Mouse (Mus musculus) midbrain, embryonic 14.5 days (tissue): ENCODE results near the gene Tagap. TPM values are rescaled to one million over a fixed set of nuclear protein-coding genes. Genes with fewer than 3 reads are reported as not detected.

ENCODE experiments used
- ATAC-seq: fragments of 200-750 bp; cut with Nextera tagmentation; 2 replicates; pipeline ENCODE4 v1.8.0; 2017; ENCODE audit warnings: moderate number of reproducible peaks, moderate library complexity; ENCODE audit not compliant: low FRiP score, low TSS enrichment
- DNase-seq: peaks from one replicate; pipeline ENCODE4 v3.0.0-alpha.2; 2015
- H3K27ac ChIP-seq: fragments of 300-500 bp; sonication (generic); replicated peaks from 2 replicates; pipeline ENCODE4 v1.5.1; 2014; ENCODE audit warnings: mild to moderate bottlenecking, low read depth, low read length, moderate library complexity
- H3K27me3 ChIP-seq: fragments of 300-500 bp; sonication (generic); 2 replicates; pipeline ENCODE4 v1.6.1; 2014; ENCODE audit warnings: low read length, control low read depth, mixed read lengths; ENCODE audit not compliant: control insufficient read depth, insufficient read depth
- H3K36me3 ChIP-seq: fragments of 300-500 bp; sonication (generic); 2 replicates; pipeline ENCODE4 v1.6.1; 2014; ENCODE audit warnings: low read length, control low read depth; ENCODE audit not compliant: control insufficient read depth, insufficient read depth
- H3K4me1 ChIP-seq: fragments of 300-500 bp; sonication (generic); 2 replicates; pipeline ENCODE4 v1.6.1; 2014; ENCODE audit warnings: mild to moderate bottlenecking, antibody characterized with exemption, low read length, control low read depth; ENCODE audit not compliant: control insufficient read depth, insufficient read depth
- H3K4me2 ChIP-seq: fragments of 300-500 bp; sonication (generic); 2 replicates; pipeline ENCODE4 v1.6.1; 2014; ENCODE audit warnings: mild to moderate bottlenecking, low read length, moderate library complexity
- H3K4me3 ChIP-seq: fragments of 300-500 bp; sonication (generic); replicated peaks from 2 replicates; pipeline ENCODE4 v1.5.1; 2014; ENCODE audit warnings: low read depth, low read length
- H3K9ac ChIP-seq: fragments of 300-500 bp; sonication (generic); replicated peaks from 2 replicates; pipeline ENCODE4 v1.6.1; 2014; ENCODE audit warnings: mild to moderate bottlenecking, low read length, moderate library complexity
- H3K9me3 ChIP-seq: fragments of 300-500 bp; sonication (generic); 2 replicates; pipeline ENCODE4 v1.6.1; 2016; ENCODE audit warnings: low read length, control low read depth, mixed read lengths; ENCODE audit not compliant: control insufficient read depth
- WGBS: fragments of 180-500 bp; shearing (Covaris S2); extraction: QIAGEN DNeasy Blood & Tissue Kit; methylation state at CpG from one replicate; pipeline ENCODE4 v1.1.7; 2014; 5-methylcytosine and 5-hydroxymethylcytosine counted together
- polyA plus RNA-seq: library from polyadenylated mRNA; unstranded; fragments of >200 nt; fragmentation: Nextera tagmentation; extraction: Ambion mirVana; gene quantifications from 2 replicates; pipeline ENCODE4 v1.2.1, GENCODE M21; 2014

Gene Tagap
- polyA plus RNA-seq, 1 experiment from 2014 or later, result 0.39 TPM

- H3K27ac ChIP-seq, result no peak overlapping the region
- H3K4me3 ChIP-seq, result no peak overlapping the region
- 93% methylated on average over 6 of the region's 6 CpGs for WGBS
- H3K36me3 ChIP-seq, result no peaks in the 10 kb centered on the region
- no peak for ATAC-seq
- no peak overlapping the region for H3K4me2 ChIP-seq
- H3K4me1 ChIP-seq, result no peaks in the 10 kb centered on the region
- DNase-seq, result no peak
- no peaks in the 10 kb centered on the region for H3K27me3 ChIP-seq
- H3K9ac ChIP-seq, result no peak overlapping the region
- H3K9me3 ChIP-seq, result no peaks in the 10 kb centered on the region
Measured at GRCm38 (mm10) chr17:7888291-7888690, 37.5 kb upstream of the Tagap start.

- ATAC-seq, result no peak
- Histone ChIP-seq H3K27ac (no peak overlapping the region), H3K4me2 (no peak overlapping the region), H3K9ac (no peak overlapping the region), H3K36me3 (no peaks in the 10 kb centered on the region), H3K4me3 (no peak overlapping the region), H3K4me1 (no peaks in the 10 kb centered on the region), H3K27me3 (no peaks in the 10 kb centered on the region), H3K9me3 (no peaks in the 10 kb centered on the region)
- DNase-seq, result no peak
- WGBS, result 84% methylated on average over 9 of the region's 9 CpGs
Measured at GRCm38 (mm10) chr17:7889026-7889425, 36.8 kb upstream of the Tagap start.

- WGBS, result 80% methylated on average over 8 of the region's 8 CpGs
- no peak overlapping the region for H3K9ac ChIP-seq
Measured at GRCm38 (mm10) chr17:7892676-7893075, 33.1 kb upstream of the Tagap start.

GRCm38 (mm10) chr17:7894094-7894493 lies 31.7 kb upstream of the Tagap start:
- Histone ChIP-seq H3K9ac (no peak overlapping the region), H3K27me3 (no peaks in the 10 kb centered on the region), H3K4me2 (no peak overlapping the region), H3K4me1 (no peaks in the 10 kb centered on the region), H3K9me3 (no peaks in the 10 kb centered on the region), H3K36me3 (no peaks in the 10 kb centered on the region), H3K27ac (no peak overlapping the region), H3K4me3 (no peak overlapping the region)
- ATAC-seq, result no peak
- DNase-seq, result no peak
- 90% methylated on average over 3 of the region's 3 CpGs for WGBS

More at GRCm38 (mm10) chr17:7892676-7893075, 33.1 kb upstream of the Tagap start:
- no peaks in the 10 kb centered on the region for H3K27me3 ChIP-seq
- H3K4me1 ChIP-seq, result no peaks in the 10 kb centered on the region
- H3K9me3 ChIP-seq, result no peaks in the 10 kb centered on the region
- H3K27ac ChIP-seq, result no peak overlapping the region
- no peaks in the 10 kb centered on the region for H3K36me3 ChIP-seq
- DNase-seq (no peak), ATAC-seq (no peak)
- H3K4me2 ChIP-seq, result no peak overlapping the region
- H3K4me3 ChIP-seq, result no peak overlapping the region

GRCm38 (mm10) chr17:7896047-7896635 lies 29.7 kb upstream of the Tagap start:
- ATAC-seq, result no peak
- no peak for DNase-seq
- no peak overlapping the region for H3K9ac ChIP-seq
- 59% methylated on average over 10 of the region's 10 CpGs for WGBS
- no peak overlapping the region for H3K27ac ChIP-seq
- no peak overlapping the region for H3K4me3 ChIP-seq
- H3K27me3 ChIP-seq, result no peaks in the 10 kb centered on the region
- no peaks in the 10 kb centered on the region for H3K36me3 ChIP-seq
- H3K9me3 ChIP-seq, result no peaks in the 10 kb centered on the region
- no peaks in the 10 kb centered on the region for H3K4me1 ChIP-seq
- H3K4me2 ChIP-seq, result no peak overlapping the region

GRCm38 (mm10) chr17:7897120-7897519 lies 28.7 kb upstream of the Tagap start:
- Histone ChIP-seq H3K27me3 (no peaks in the 10 kb centered on the region), H3K4me3 (no peak overlapping the region), H3K9me3 (no peaks in the 10 kb centered on the region), H3K27ac (no peak overlapping the region), H3K36me3 (no peaks in the 10 kb centered on the region), H3K4me1 (no peaks in the 10 kb centered on the region), H3K9ac (no peak overlapping the region), H3K4me2 (no peak overlapping the region)
- no peak for ATAC-seq
- 90% methylated on average over 11 of the region's 11 CpGs for whole genome bisulfite sequencing
- no peak for DNase-seq

- WGBS, result 89% methylated on average over 4 of the region's 4 CpGs
- Histone ChIP-seq H3K27me3 (no peaks in the 10 kb centered on the region), H3K4me2 (no peak overlapping the region), H3K36me3 (no peaks in the 10 kb centered on the region), H3K27ac (no peak overlapping the region), H3K9me3 (no peaks in the 10 kb centered on the region), H3K9ac (no peak overlapping the region), H3K4me1 (no peaks in the 10 kb centered on the region), H3K4me3 (no peak overlapping the region)
- DNase-seq, result no peak
- no peak for ATAC-seq
Measured at GRCm38 (mm10) chr17:7897756-7898155, 28.0 kb upstream of the Tagap start.

- Histone ChIP-seq H3K9ac (no peak overlapping the region), H3K4me3 (no peak overlapping the region), H3K4me2 (no peak overlapping the region), H3K27ac (no peak overlapping the region), H3K36me3 (no peaks in the 10 kb centered on the region), H3K4me1 (no peaks in the 10 kb centered on the region), H3K9me3 (no peaks in the 10 kb centered on the region), H3K27me3 (no peaks in the 10 kb centered on the region)
- no peak for DNase-seq
- ATAC-seq, result no peak
- 84% methylated on average over 6 of the region's 6 CpGs for WGBS
Measured at GRCm38 (mm10) chr17:7899233-7899632, 26.6 kb upstream of the Tagap start.

GRCm38 (mm10) chr17:7899961-7900360 lies 25.8 kb upstream of the Tagap start:
- Histone ChIP-seq H3K4me3 (no peak overlapping the region), H3K4me1 (no peaks in the 10 kb centered on the region), H3K36me3 (no peaks in the 10 kb centered on the region), H3K4me2 (no peak overlapping the region), H3K27ac (no peak overlapping the region), H3K9ac (no peak overlapping the region), H3K9me3 (no peaks in the 10 kb centered on the region), H3K27me3 (no peaks in the 10 kb centered on the region)
- no peak for ATAC-seq
- WGBS, result 86% methylated on average over 4 of the region's 4 CpGs
- no peak for DNase-seq
